Comparison of ENCODE assay signal across 15 mouse cellular contexts in the genomic region with DNA sequence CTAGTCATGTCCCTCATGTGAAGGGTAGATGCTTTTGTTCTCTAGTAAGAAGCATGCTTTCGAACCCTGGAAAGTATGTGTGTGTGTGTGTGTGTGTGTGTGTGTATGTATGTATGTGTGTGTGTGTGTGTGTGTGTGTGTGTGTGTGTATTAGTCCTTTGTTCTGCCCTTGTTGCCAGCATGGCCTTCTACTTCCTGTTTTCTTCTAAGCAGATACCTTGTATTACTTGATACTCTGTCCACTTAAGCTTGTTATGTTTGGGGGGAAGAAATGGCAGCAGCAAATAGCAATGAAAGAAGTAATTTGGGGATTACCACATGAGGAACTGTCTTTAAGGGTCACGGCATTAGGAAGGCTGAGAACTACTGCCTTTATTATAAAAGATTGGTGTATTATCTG.
"Had no signal": no experiment of that assay in that cellular context is flagged by ENCODE, and none has a peak within 500 bp of the region (broad histone marks: within the 10 kb centered on the region; RNA-seq: fewer than 3 reads in every experiment).

No protein-coding gene starts in this region.

- H3K9ac ChIP-seq: liver, embryonic 15.5 days; midbrain, embryonic 13.5 days; neural tube, embryonic 12.5 days; stomach, embryonic 15.5 days had no signal

- H3K4me2 ChIP-seq: liver, embryonic 11.5 days; liver, embryonic 15.5 days; midbrain, embryonic 13.5 days; neural tube, embryonic 12.5 days; stomach, embryonic 15.5 days had no signal

- H3K4me3 ChIP-seq: left cerebral cortex, adult 2 months; limb, embryonic 10.5 days; liver, embryonic 15.5 days; midbrain, embryonic 13.5 days; neural tube, embryonic 12.5 days; stomach, embryonic 15.5 days had no signal

- H3K4me1 ChIP-seq: limb, embryonic 10.5 days; liver, embryonic 15.5 days; midbrain, embryonic 13.5 days; neural tube, embryonic 12.5 days; stomach, embryonic 15.5 days had no signal

- DNase-seq: kidney, adult 11 months; kidney, adult 9 months; lung, adult 2 months; lung, postnatal 10 days; lung, postnatal 4 days; retina, postnatal 1 day; right cerebral cortex, postnatal 4 days had no signal

- H3K27ac ChIP-seq: kidney, postnatal 0 days; left cerebral cortex, adult 2 months; limb, embryonic 10.5 days; liver, embryonic 15.5 days; midbrain, embryonic 13.5 days; neural tube, embryonic 12.5 days; stomach, embryonic 15.5 days had no signal

- ATAC-seq: midbrain, embryonic 13.5 days had no signal

- H3K27me3 ChIP-seq: liver, embryonic 15.5 days; midbrain, embryonic 13.5 days; neural tube, embryonic 12.5 days; stomach, embryonic 15.5 days had no signal

- H3K9me3 ChIP-seq: limb, embryonic 10.5 days; liver, embryonic 15.5 days; midbrain, embryonic 13.5 days; neural tube, embryonic 12.5 days; stomach, embryonic 15.5 days had no signal
